Mouse (Mus musculus): ENCODE measurements around the gene Ryr1.

DNA sequence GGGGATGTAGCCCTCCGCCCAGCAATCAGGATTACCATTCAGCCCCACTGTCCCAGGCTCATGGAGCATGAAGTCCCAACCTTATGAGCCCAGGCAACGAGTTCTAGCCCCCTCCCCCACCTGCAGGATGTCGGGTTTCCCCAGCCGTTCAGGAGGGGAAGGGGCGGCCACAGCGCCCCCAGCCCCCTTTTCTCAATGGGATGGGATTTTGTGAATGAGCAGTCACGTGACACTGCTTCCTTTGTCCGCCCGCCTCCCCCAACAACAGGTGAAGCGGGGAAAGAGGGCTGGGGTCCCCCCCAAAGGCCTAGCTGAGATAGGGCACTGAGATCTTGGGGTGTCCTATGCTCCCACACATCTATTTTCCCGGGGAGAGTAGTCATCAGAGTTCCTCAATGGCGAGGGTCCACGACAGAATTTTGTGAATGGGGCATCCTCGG is 43.8 kb upstream of the Ryr1 start:
- TF ChIP-seq CTCF (IDR thresholded peaks at IDR 0.05; ENCODE audit: low read depth) = no peak
- no peak for TF ChIP-seq EP300 (IDR thresholded peaks at IDR 0.05; ENCODE audit: low read depth)
